Mouse (Mus musculus): ENCODE data around the gene Zswim4.

DNA sequence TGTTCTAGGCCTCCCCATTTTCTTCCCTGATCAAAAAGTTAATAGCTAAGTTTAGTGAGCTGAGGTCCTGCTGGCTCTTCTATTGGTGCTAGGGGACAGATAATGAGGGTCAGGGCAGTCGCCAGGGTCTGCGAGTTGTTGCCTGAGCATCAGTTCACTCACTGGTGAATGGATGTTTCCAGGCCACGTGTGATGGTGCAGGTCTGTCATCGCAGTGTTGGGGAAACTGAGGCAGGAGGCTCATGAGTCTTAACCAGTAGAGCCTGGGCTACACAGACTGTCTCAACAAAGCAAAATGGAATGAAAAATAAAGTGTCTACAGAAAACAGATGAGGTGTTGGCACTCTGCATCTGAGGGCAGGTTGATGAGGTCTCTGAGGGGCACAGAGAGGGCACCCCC, 38.0 kb downstream of the Zswim4 start:
- TF ChIP-seq POLR2A (IDR thresholded peaks at IDR 0.05; ENCODE audit: low read depth, low read length): no peak
- no peak for TF ChIP-seq CTCF (IDR thresholded peaks at IDR 0.05; ENCODE audit: extremely low read depth, insufficient read depth, insufficient read length, insufficient replicate concordance)
